Mouse (Mus musculus): ENCODE results near the gene Ccnk. TPM values are rescaled to one million over a fixed set of nuclear protein-coding genes. Genes with fewer than 3 reads are reported as not detected.
A peak's percentile ranks its signal among the peaks of the same experiment; 100 is the strongest.

Ccnk gene
- total RNA-seq, 2 experiments from 2014 or later = 30.5 to 32.8 TPM

DNA sequence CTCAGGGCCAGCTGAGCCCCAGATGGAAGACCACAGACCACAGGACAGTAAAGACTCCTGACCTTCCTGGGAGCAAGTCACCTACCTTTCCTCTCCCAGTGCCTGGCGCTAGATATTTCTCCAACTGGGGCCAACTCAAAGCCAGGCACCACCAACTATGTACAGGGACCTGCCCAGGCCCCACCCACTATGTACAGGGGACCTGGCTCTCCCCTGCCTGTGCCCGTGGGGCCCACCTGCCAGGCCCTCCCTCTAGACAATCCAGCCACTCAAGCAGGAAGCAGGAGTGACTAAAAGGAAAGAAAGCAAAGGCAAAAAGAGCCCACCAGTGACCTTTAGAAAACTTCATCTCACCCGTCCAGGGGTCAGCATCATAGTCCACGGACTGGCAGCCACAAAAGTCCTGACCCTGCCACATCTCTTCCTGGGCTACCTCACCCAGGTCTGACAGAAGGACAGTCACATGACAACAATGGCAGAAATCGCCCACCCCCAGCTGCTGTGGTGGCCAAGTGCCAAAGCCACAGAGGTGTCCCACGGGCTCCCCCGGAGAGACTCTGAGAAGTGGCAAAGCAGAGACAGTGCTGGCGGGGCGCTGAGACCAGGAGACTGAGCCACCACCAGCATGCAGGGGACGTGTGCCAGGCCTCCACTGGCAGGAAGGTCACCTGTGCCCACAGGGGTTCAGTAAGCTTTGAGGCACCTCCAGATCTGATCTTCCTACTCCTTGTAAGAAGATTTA, 67.6 kb downstream of the Ccnk start:
- DNase-seq = no peak

DNA sequence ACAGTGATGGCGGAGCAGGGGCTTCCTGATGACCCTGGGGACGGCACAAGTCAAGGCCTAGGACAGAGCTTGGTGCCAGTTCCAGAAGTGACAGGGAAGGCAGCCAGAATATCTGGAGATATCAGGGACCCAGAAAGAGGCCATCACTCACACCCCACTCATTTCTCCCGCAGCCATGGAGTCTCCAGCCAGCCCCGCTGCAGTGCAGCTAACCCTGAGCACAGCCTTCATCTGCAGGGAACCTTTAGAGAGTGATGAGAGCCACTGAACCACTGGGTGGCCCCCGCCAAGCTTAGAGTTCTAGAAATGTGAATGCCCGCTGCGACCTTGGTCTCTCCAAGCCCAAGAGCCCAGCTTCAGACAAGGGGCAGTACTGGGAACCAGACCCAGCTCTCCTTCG, 69.6 kb downstream of the Ccnk start:
- DNase-seq = no peak

DNA sequence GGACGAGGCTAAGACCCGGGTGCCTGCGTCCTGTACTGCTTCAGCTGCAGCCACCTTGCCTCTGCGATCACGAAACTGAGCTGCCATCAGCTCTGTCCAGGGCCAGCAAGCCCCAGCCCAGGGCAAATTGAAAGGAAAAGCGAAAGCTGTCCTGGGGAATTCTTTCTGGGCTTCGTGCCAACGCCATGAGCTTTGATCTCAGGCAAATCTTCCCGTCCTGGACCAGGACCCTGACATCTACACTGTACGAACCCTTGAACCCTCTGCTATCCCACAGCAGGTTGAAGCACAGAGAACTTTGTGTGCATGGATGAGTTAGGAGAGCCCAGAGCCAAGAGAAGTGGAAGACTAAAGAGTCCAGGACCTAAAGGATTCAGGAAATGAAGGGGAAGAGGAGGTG, 70.1 kb downstream of the Ccnk start:
- peak; percentile 79 for DNase-seq

DNA sequence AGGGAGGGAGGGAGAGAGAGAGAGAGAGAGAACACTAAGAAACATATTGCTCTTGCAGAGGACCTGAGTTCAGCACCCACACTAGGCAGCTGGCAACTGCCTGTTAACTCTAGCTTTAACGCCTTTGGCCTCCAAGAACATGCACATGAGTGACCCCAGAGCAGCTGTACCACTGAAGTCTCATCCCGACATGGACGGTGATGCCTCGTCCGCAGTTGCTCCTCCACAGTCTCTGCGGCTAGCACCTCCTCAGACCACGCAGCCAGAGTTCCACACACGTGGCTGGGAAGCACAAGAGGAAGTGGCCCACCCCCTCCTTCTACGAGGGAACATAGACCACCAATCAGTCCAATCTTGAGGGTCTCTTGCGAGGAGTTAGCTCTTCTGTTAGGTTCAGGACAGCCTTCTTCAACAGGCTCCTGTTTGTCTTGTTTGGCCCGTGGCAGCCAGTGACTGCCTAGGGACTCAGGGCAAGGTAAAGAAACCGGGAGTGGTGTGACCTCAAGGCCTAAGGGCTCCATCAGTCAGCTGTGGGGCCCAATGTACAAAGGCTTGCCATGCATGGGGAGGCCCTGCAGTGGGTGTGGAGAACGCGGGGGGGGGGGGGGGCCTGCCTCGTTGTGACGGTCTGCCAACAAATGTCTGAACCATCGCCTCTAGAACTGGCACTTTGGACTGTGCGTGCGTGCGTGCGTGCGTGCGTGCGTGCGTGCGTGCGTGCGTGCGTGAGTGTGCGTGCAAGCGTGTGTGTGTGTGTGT, 71.8 kb downstream of the Ccnk start:
- no peak for DNase-seq

DNA sequence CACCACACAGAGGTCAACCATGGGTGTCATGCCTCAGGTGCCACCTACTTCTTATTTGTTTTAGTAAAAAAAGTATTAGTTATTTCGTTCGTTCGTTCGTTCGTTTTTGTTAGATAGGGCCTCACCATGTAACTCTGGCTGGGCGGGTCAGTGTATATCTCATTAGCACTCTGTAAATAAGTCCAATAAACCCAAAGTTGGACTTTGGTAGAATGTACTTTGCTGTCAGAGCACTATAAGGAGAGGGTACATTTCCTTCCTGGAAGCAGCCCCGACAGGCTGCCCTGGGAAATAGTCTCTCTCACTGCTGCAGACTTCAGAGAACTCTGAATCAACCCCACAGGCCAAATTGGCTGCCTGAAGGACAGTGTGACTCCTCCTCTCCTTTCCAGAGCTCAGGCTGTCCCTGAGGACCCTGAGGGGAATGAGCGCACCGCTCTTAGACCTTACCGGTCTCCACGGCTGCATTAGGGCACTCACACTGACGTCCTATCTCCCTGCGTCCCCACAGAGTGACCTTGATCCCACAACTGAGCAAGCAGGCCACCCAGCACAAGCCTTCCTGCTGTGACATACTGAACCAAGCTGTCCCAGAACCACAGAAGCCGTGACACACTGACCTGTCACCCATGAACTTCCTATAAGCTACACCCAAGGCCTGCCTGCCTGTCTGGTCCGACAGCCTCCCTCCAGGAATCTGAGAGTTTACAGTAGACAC, 72.6 kb downstream of the Ccnk start:
- no peak for DNase-seq

Other genes starting within 250 kb of the Ccnk start
- gene Bcl11b, start 176.0 kb upstream of the Ccnk start, total RNA-seq (2021) = 1 to 10 TPM; 1.5 to 1.6 TPM
- gene Setd3, start 265 bp upstream of the Ccnk start, total RNA-seq (2021) = 10 to 100 TPM; 74.9 to 75.7 TPM
- 10 to 100 TPM; 35.2 to 37.2 TPM for gene Ccdc85c, start 95.8 kb downstream of the Ccnk start, total RNA-seq (2021)
- 1 to 10 TPM; 2.5 to 2.8 TPM for gene Hhipl1, start 126.7 kb downstream of the Ccnk start, total RNA-seq (2021)
- gene Cyp46a1, start 154.8 kb downstream of the Ccnk start, total RNA-seq (2021) = 1 to 10 TPM; 2.5 to 3.3 TPM
- gene Eml1, start 191.4 kb downstream of the Ccnk start, total RNA-seq (2021) = 10 to 100 TPM; 78.1 to 80.5 TPM

Data from heart, postnatal 4 days (tissue).